Mouse (Mus musculus) gastrocnemius, postnatal 10 days (tissue): ENCODE results near the gene Cpsf3. TPM values are rescaled to one million over a fixed set of nuclear protein-coding genes. Genes with fewer than 3 reads are reported as not detected.

Experiments used
- DNase-seq: peaks from one replicate; pipeline ENCODE4 v3.0.0; 2021; ENCODE audit warnings: mixed read lengths
- total RNA-seq, 2 experiments: library from RNA; stranded (reverse); gene quantifications; 2 replicates each; pipeline ENCODE4 v1.2.3; 2021

Cpsf3 gene
- total RNA-seq, 2 experiments from 2014 or later, result 29.8 to 33.6 TPM

GRCm38 (mm10) chr12:21289651-21290050, 4.5 kb downstream of the Cpsf3 start:
- DNase-seq, result no peak

GRCm38 (mm10) chr12:21298856-21299255, 13.7 kb downstream of the Cpsf3 start:
- DNase-seq, result no peak

- no peak for DNase-seq
Observed at GRCm38 (mm10) chr12:21301324-21301723, 16.1 kb downstream of the Cpsf3 start.

GRCm38 (mm10) chr12:21301932-21302331, 16.7 kb downstream of the Cpsf3 start:
- no peak for DNase-seq

- DNase-seq, result no peak
Observed at GRCm38 (mm10) chr12:21302361-21302783, 17.2 kb downstream of the Cpsf3 start.

- DNase-seq, result no peak
Observed at GRCm38 (mm10) chr12:21305741-21306140, 20.6 kb downstream of the Cpsf3 start.

GRCm38 (mm10) chr12:21306721-21307120, 21.5 kb downstream of the Cpsf3 start:
- DNase-seq, result no peak

- DNase-seq, result no peak
Observed at GRCm38 (mm10) chr12:21312201-21312600, 27.0 kb downstream of the Cpsf3 start.

GRCm38 (mm10) chr12:21315923-21316868, 31.0 kb downstream of the Cpsf3 start, which contains the start of gene Iah1:
Gene Iah1 (plus strand): TSS chr12:21316389.
- peak; percentile 79 for DNase-seq

- DNase-seq, result no peak
Observed at GRCm38 (mm10) chr12:21316869-21317265, 31.7 kb downstream of the Cpsf3 start.

GRCm38 (mm10) chr12:21318143-21318895, 33.1 kb downstream of the Cpsf3 start:
- peak; percentile 65 for DNase-seq

GRCm38 (mm10) chr12:21320317-21320716, 35.1 kb downstream of the Cpsf3 start:
- no peak for DNase-seq

- no peak for DNase-seq
Observed at GRCm38 (mm10) chr12:21321170-21321569, 36.0 kb downstream of the Cpsf3 start.

- no peak for DNase-seq
Observed at GRCm38 (mm10) chr12:21322296-21322695, 37.1 kb downstream of the Cpsf3 start.

GRCm38 (mm10) chr12:21322856-21323255, 37.7 kb downstream of the Cpsf3 start:
- no peak for DNase-seq

GRCm38 (mm10) chr12:21324101-21324500, 38.9 kb downstream of the Cpsf3 start:
- DNase-seq, result no peak

- no peak for DNase-seq
Observed at GRCm38 (mm10) chr12:21325266-21325665, 40.1 kb downstream of the Cpsf3 start.

- DNase-seq, result no peak
Observed at GRCm38 (mm10) chr12:21326325-21326724, 41.1 kb downstream of the Cpsf3 start.

- DNase-seq, result no peak
Observed at GRCm38 (mm10) chr12:21329661-21330400, 44.6 kb downstream of the Cpsf3 start.

- no peak for DNase-seq
Observed at GRCm38 (mm10) chr12:21330961-21331576, 45.9 kb downstream of the Cpsf3 start.

- no peak for DNase-seq
Observed at GRCm38 (mm10) chr12:21331711-21332110, 46.5 kb downstream of the Cpsf3 start.

GRCm38 (mm10) chr12:21333021-21333420, 47.8 kb downstream of the Cpsf3 start:
- no peak for DNase-seq
